Mouse (Mus musculus) brain, embryonic 18.5 days (tissue): ENCODE measurements around the gene Grhl3.
A peak's percentile ranks its signal among the peaks of the same experiment; 100 is the strongest.

Source experiments
- DNase-seq: peaks from one replicate; pipeline ENCODE4 v3.0.0-alpha.2; 2012; ENCODE audit warnings: low read depth, low spot score

The Grhl3 gene

DNA sequence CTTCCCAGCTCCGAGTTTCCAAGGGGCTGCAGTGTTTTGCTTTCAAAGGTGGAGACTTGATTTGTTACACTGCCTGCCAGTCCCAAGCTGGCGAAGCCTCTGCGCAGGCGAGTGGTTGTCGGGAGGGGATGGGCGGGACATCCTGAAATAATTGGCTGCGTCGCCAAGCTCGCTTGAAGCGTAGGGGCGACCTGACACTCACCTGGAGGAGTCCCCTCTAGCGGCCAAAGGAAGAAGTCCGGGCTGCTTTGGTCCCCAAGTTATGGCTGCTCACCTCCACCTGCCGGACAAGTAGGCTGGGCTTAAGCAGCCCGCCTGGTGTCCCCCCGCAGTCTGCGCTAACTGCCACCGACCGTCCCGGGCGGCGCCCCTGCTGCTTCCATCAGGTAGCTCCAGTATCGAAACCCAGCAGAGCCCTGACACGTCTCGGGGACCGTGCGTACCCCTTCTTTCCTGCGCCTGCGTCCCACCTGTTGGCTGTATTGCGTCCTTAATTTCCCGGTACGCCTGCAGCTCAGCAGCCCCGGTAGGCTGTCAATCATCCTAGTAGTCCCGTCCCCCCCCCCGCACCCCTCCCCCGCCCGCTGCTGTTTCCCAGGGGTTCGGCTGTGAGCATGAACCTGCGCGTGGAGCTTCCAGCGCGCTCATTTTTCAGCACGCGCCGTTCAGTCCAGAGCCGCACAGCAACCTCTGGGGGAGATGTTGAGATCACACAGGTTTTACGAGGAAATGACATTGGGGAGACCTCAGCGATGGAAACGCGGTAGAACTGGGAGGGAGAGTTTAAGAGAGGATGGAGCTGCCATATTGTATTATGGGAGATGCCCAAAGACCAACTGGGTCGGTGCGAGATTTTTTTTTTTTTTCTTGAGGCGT lies 78.7 kb downstream of the Grhl3 start, which contains the start of the genes Stpg1 and Nipal3:
Gene Stpg1 (plus strand): TSS at position 270 of the 876 bp plus-strand sequence.
Gene Nipal3 (minus strand): TSS at position 518 of the 876 bp plus-strand sequence.
- peak; percentile 89 for DNase-seq

DNA sequence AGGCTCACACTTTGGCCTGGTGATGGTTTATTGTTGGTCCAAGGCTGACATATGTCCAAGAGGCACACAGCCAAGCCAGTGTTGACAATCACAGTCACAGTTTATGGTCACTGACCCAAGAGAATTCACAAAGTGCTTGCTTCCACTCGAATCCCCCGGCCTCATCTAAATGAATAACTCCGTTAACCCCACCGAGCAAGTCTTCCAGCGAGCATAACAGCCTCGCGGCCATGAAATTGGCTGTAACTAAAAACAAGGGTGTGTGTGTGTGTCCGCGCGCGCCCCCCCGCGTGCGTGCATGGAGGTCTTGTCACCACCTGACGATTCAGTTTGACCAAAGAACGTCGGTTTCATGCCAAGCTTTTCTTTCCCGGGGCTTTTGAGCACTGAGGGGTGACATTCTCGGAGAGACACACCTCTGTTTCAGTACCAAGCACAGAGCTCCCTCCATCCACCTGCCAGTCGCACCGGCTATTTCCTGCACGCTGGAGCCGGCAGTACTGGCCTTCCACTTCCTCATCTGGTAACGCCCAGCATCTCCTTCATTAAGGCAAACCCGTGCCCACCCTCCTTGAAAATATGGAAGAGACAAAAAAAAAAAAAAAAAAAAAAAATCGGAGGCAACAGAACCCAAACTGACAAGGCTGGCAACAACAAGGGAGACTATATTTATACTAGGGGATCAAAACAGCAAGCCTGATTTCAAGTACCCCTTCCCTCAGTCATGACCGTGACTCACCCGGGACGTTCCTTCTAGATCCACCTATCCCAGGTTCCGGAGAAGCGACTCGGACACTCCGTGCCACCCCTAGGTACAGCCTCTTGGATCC lies 79.5 kb downstream of the Grhl3 start:
- no peak for DNase-seq

DNA sequence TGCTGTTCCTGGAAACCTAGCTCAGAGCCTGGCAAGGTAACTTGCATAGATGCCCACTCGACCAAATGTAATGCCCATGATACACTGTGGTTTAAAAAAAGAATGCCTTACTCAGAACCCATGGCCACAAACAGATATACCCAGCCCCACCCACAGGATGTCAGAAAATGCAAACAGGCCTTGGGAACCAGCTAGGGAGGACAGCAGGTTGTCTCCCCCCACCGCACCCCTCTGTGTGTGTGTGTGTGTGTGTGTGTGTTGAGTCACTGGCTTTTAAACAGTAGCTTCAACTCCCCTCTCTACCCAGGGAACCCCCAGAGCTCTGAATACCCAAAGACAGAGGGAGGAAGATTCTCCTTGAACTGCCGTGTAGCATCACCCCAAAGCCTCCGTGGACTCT lies 80.2 kb downstream of the Grhl3 start:
- no peak for DNase-seq
